Mouse (Mus musculus): ENCODE data around the gene Them7.

DNA sequence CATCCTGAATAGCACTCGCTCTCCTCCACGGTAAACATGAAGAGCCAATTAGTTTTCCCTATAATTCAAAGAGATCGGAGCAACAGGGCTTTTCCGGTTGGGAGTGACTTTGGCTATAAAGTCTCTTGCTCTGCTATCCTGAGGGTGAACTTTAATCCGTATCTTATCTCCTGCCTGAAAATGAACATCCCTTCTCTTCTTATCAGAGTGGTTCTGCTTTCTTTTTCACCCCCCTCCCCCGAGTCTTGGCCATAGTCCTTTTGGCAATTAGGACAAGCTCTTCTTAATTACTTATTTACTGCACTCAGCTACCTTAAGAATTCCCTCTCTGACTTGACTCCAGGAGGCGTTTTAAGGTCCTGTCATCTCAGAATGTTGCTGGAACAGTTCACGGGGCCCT is 8.2 kb upstream of the Them7 start:
- TF ChIP-seq CTCF (IDR thresholded peaks at IDR 0.05; ENCODE audit: borderline replicate concordance, insufficient read depth, low read length): no peak
- TF ChIP-seq POLR2A (IDR thresholded peaks at IDR 0.05; ENCODE audit: low read depth, low read length): no peak

Measured in embryonic fibroblast, embryonic 13.5 days (primary cell).